Mouse (Mus musculus) ES-Bruce4 (cell line): Measurements from ENCODE around the gene Hat1.
"Not testable (repeated sequence)": the region's sequence is repeated elsewhere in the genome, so short reads cannot be mapped to it uniquely, and the experiment has no call there.

Source experiments
- CTCF ChIP-seq: IDR thresholded peaks from one replicate; pipeline ENCODE4 v1.8.1; 2011; ENCODE audit warnings: low read depth, low read length
- EP300 ChIP-seq: IDR thresholded peaks from 2 replicates; pipeline ENCODE4 v1.6.1; 2011; ENCODE audit warnings: low read depth, low read length; ENCODE audit not compliant: insufficient read depth
- POLR2A ChIP-seq: IDR thresholded peaks from one replicate; pipeline ENCODE4 v1.8.1; 2011; ENCODE audit warnings: low read length; ENCODE audit not compliant: insufficient read depth

DNA sequence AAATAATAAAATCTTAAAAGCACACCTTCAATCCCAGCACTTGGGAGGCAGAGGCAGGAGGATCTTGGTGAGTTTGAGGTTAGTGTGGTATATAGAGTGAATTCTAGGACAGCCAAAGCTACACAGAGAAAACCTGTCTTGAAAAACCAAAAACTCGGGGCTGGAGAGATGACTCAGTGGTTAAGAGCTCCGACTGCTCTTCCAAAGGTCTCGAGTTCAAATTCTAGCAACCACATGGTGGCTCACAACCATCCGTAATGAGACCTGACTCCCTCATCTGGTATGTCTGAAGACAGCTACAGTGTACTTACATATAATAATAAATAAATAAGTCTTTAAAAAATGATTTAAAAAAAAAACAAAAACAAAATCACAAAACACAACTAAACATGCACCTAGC is 16.5 kb upstream of the Hat1 start:
- not testable (repeated sequence) for TF ChIP-seq CTCF, POLR2A, EP300
